Mouse (Mus musculus) layer of hippocampus, postnatal 36 days (tissue): ENCODE results near the gene Ptprg. TPM values are rescaled to one million over a fixed set of nuclear protein-coding genes. Genes with fewer than 3 reads are reported as not detected.
"Not testable (repeated sequence)": the region's sequence is repeated elsewhere in the genome, so short reads cannot be mapped to it uniquely, and the experiment has no call there.

Experiments used
- DNase-seq, 2 experiments: peaks; one replicate each; pipeline ENCODE4 v3.0.0; 2022
- total RNA-seq, 2 experiments: library from RNA; stranded (reverse); gene quantifications; 2 replicates each; pipeline ENCODE4 v1.2.3; 2021

The Ptprg gene
- total RNA-seq, 2 experiments from 2014 or later: 106 to 107 TPM

- DNase-seq: no peak
Observed at GRCm38 (mm10) chr14:12221571-12221970, 668.2 kb downstream of the Ptprg start.

GRCm38 (mm10) chr14:12243726-12244125 lies 690.4 kb downstream of the Ptprg start:
- no peak for DNase-seq

- no peak for DNase-seq
Observed at GRCm38 (mm10) chr14:12276031-12276430, 722.7 kb downstream of the Ptprg start.

GRCm38 (mm10) chr14:12283641-12284040 lies 730.3 kb downstream of the Ptprg start, which contains the start of gene Gm49355:
Gene Gm49355 (plus strand): TSS chr14:12283976.
- no peak for DNase-seq

- peak; percentile 86 to 87 for DNase-seq
Observed at GRCm38 (mm10) chr14:12284141-12284912, 731.0 kb downstream of the Ptprg start, which contains the start of gene 3830406C13Rik. Gene 3830406C13Rik (plus strand): TSS chr14:12284173.

GRCm38 (mm10) chr14:12289747-12290146 lies 736.4 kb downstream of the Ptprg start:
- not testable (repeated sequence) for DNase-seq

Other genes with a start within 250 kb of the Ptprg start
- 1 to 10 TPM in 1 of 2 experiments, under 1 TPM in 1; 0.78 to 1.3 TPM for gene Gm3839, start 196.8 kb upstream of the Ptprg start, total RNA-seq